Mouse (Mus musculus): ENCODE measurements at regions not wholly inside any gene's neighbourhood (a gene's known extent, or its start where the extent isn't known, plus 50 kb on each side); places are given as distances from the start of the nearest gene placed in this dataset.
A peak's percentile ranks its signal among the peaks of the same experiment; 100 is the strongest.

- no peak for DNase-seq
Observed at GRCm38 (mm10) chr12:12701060-12701667, 240.6 kb downstream of the Mycn start.

- DNase-seq = no peak
Observed at GRCm38 (mm10) chr12:12693838-12694777, 247.6 kb downstream of the Mycn start.

GRCm38 (mm10) chr12:12687376-12687775, 254.3 kb downstream of the Mycn start:
- DNase-seq = no peak

GRCm38 (mm10) chr12:12685217-12685522, 256.5 kb downstream of the Mycn start:
- DNase-seq = no peak

GRCm38 (mm10) chr12:12684481-12685216, 257.1 kb downstream of the Mycn start:
- no peak for DNase-seq

GRCm38 (mm10) chr12:12683733-12684470, 257.8 kb downstream of the Mycn start:
- no peak for DNase-seq

GRCm38 (mm10) chr12:12681101-12681500, 260.6 kb downstream of the Mycn start:
- DNase-seq = no peak

GRCm38 (mm10) chr12:12680371-12680921, 261.3 kb downstream of the Mycn start:
- peak in 1 of 2 experiments; percentile 7 for DNase-seq

GRCm38 (mm10) chr12:12676676-12677075, 265.0 kb downstream of the Mycn start:
- peak; percentile 9 to 17 for DNase-seq

- peak; percentile 17 to 36 for DNase-seq
Observed at GRCm38 (mm10) chr12:12669931-12670330, 271.8 kb downstream of the Mycn start.

GRCm38 (mm10) chr12:12668919-12669318, 272.8 kb downstream of the Mycn start:
- DNase-seq = no peak

GRCm38 (mm10) chr12:12655611-12656010, 286.1 kb downstream of the Mycn start:
- no peak for DNase-seq

- no peak for DNase-seq
Observed at GRCm38 (mm10) chr12:12655184-12655583, 286.5 kb downstream of the Mycn start.

GRCm38 (mm10) chr12:12652361-12652760, 289.4 kb downstream of the Mycn start:
- DNase-seq = no peak

- no peak for DNase-seq
Observed at GRCm38 (mm10) chr12:12650309-12650708, 291.4 kb downstream of the Mycn start.

- peak in 1 of 2 experiments; percentile 3 for DNase-seq
Observed at GRCm38 (mm10) chr12:12647467-12647866, 294.2 kb downstream of the Mycn start.

GRCm38 (mm10) chr12:12645183-12645582, 296.5 kb downstream of the Mycn start:
- DNase-seq = no peak

GRCm38 (mm10) chr12:12643247-12643963, 298.3 kb downstream of the Mycn start:
- peak in 1 of 2 experiments; percentile 10 for DNase-seq

GRCm38 (mm10) chr12:12635308-12635707, 306.4 kb downstream of the Mycn start:
- DNase-seq = no peak

- no peak for DNase-seq
Observed at GRCm38 (mm10) chr12:12627597-12627996, 314.1 kb downstream of the Mycn start.

- DNase-seq = no peak
Observed at GRCm38 (mm10) chr12:12625788-12626187, 315.9 kb downstream of the Mycn start.

Data from lung, adult 18-20 months (tissue).